Mouse (Mus musculus): ENCODE measurements around the gene Rint1. TPM values are rescaled to one million over a fixed set of nuclear protein-coding genes. Genes with fewer than 3 reads are reported as not detected.

Rint1 gene
- total and polyA plus RNA-seq, 3 experiments = 6.9 to 14.7 (median 12.9) TPM

- Histone ChIP-seq H3K4me3 (no peak overlapping the region), H3K9ac (ENCODE audit: low read depth, low read length) (no peak overlapping the region), H3K4me1 (ENCODE audit: control insufficient read depth, insufficient read depth, low read length) (no peaks in the 10 kb centered on the region), H3K27me3 (ENCODE audit: control insufficient read depth, insufficient read depth, low read length) (no peaks in the 10 kb centered on the region), H3K27ac (no peak overlapping the region), H3K79me2 (replicated peaks; ENCODE audit: control insufficient read depth, insufficient read depth, low read length) (no peaks in the 10 kb centered on the region), H3K36me3 (ENCODE audit: control insufficient read depth, insufficient read depth, low read length) (no peaks in the 10 kb centered on the region)
- intact Hi-C loops (cut with DNase I) = no loop called here
- no peak for DNase-seq
- TF ChIP-seq EP300 (IDR thresholded peaks at IDR 0.05; ENCODE audit: insufficient read depth, low read depth, low read length) (no peak), POLR2A (IDR thresholded peaks at IDR 0.05; ENCODE audit: insufficient read depth, low read depth, low read length) (no peak), CTCF (IDR thresholded peaks at IDR 0.05) (no peak)
- 79% methylated on average over 2 of the region's 2 CpGs for WGBS
Observed at GRCm38 (mm10) chr5:23792726-23793125, 5.2 kb downstream of the Rint1 start.

DNA sequence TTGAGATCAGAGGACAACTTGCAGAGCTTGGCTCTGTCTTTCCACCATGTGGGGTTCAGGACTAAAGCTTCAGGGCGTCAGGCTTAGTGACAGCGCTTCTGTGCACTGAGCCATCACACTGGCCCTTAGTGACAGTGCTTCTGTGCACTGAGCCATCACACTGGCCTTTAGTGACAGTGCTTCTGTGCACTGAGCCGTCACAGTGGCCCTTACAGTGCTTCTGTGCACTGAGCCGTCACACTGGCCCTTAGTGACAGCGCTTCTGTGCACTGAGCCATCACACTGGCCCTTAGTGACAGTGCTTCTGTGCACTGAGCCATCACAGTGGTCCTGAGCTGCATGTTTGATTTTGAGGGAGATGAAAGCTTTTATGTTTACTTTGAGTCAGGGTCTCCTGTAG lies 27.3 kb downstream of the Rint1 start:
- Histone ChIP-seq H3K27me3 (ENCODE audit: control insufficient read depth, insufficient read depth, low read length) (no peaks in the 10 kb centered on the region), H3K79me2 (replicated peaks; ENCODE audit: control insufficient read depth, insufficient read depth, low read length) (no peaks in the 10 kb centered on the region), H3K36me3 (ENCODE audit: control insufficient read depth, insufficient read depth, low read length) (no peaks in the 10 kb centered on the region), H3K9ac (ENCODE audit: low read depth, low read length) (no peak overlapping the region), H3K4me3 (no peak overlapping the region), H3K4me1 (ENCODE audit: control insufficient read depth, insufficient read depth, low read length) (no peaks in the 10 kb centered on the region), H3K27ac (no peak overlapping the region)
- intact Hi-C loops (cut with DNase I) = no loop called here
- DNase-seq = no peak
- no peak for TF ChIP-seq CTCF (IDR thresholded peaks at IDR 0.05)
- no peak for TF ChIP-seq EP300 (IDR thresholded peaks at IDR 0.05; ENCODE audit: insufficient read depth, low read depth, low read length)
- no peak for TF ChIP-seq POLR2A (IDR thresholded peaks at IDR 0.05; ENCODE audit: insufficient read depth, low read depth, low read length)
- 95% methylated on average over 5 of the region's 5 CpGs for WGBS

DNA sequence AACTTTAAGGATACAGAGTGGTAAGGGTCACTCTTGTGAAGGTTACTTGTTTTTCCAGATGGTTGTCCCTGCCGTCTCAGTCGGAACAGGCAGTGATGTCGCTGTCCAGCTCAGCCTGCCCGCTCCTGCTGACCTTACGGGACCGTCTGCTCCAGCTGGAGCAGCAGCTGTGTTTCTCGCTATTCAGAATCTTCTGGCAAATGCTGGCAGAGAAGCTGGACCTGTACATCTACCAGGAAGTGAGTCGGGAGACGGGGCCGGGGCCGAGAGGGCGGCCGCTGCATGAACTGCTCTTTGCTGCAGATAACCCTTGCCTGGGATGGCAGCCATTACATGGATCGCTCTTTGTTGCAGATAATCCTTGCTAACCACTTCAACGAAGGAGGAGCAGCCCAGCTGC lies 29.2 kb downstream of the Rint1 start:
- no peak overlapping the region for H3K4me3 ChIP-seq
- WGBS = 78% methylated on average over 15 of the region's 15 CpGs
- H3K27ac ChIP-seq = no peak overlapping the region
- H3K36me3 ChIP-seq (ENCODE audit: control insufficient read depth, insufficient read depth, low read length) = no peaks in the 10 kb centered on the region
- no peaks in the 10 kb centered on the region for H3K27me3 ChIP-seq (ENCODE audit: control insufficient read depth, insufficient read depth, low read length)
- no peak overlapping the region for H3K9ac ChIP-seq (ENCODE audit: low read depth, low read length)
- no peaks in the 10 kb centered on the region for H3K4me1 ChIP-seq (ENCODE audit: control insufficient read depth, insufficient read depth, low read length)
- no peaks in the 10 kb centered on the region for H3K79me2 ChIP-seq (replicated peaks; ENCODE audit: control insufficient read depth, insufficient read depth, low read length)
- TF ChIP-seq POLR2A (IDR thresholded peaks at IDR 0.05; ENCODE audit: insufficient read depth, low read depth, low read length) (no peak), EP300 (IDR thresholded peaks at IDR 0.05; ENCODE audit: insufficient read depth, low read depth, low read length) (no peak), CTCF (IDR thresholded peaks at IDR 0.05) (no peak)
- DNase-seq = no peak
- intact Hi-C loops (cut with DNase I) = no loop called here

DNA sequence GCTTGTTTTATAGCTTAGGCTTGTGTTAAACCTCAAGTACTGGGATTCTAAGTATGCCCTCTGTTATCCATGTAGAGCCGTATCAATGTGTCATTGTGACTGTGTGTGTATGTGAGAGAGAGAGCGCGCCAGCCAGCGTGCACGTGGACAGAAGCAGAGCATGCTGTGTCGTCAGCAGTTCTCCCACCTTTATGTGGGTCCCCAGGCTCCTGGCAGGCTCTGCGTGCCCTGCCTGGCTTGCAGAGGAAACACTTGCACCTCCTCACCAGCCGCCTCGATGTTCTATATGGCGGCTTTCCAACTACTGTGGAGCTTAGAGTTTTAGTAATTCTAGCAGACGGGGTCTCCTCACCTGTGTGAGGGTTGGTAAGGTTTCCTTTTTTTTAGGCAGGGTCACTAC lies 34.8 kb downstream of the Rint1 start:
- no peaks in the 10 kb centered on the region for H3K4me1 ChIP-seq (ENCODE audit: control insufficient read depth, insufficient read depth, low read length)
- H3K27me3 ChIP-seq (ENCODE audit: control insufficient read depth, insufficient read depth, low read length) = no peaks in the 10 kb centered on the region
- no peak for TF ChIP-seq POLR2A (IDR thresholded peaks at IDR 0.05; ENCODE audit: insufficient read depth, low read depth, low read length)
- no peak for TF ChIP-seq CTCF (IDR thresholded peaks at IDR 0.05)
- no peak for TF ChIP-seq EP300 (IDR thresholded peaks at IDR 0.05; ENCODE audit: insufficient read depth, low read depth, low read length)
- intact Hi-C loops (cut with DNase I) = no loop called here
- no peaks in the 10 kb centered on the region for H3K36me3 ChIP-seq (ENCODE audit: control insufficient read depth, insufficient read depth, low read length)
- no peak for DNase-seq
- H3K4me3 ChIP-seq = no peak overlapping the region
- no peak overlapping the region for H3K27ac ChIP-seq
- no peak overlapping the region for H3K9ac ChIP-seq (ENCODE audit: low read depth, low read length)
- WGBS = 58% methylated on average over 11 of the region's 11 CpGs
- H3K79me2 ChIP-seq (replicated peaks; ENCODE audit: control insufficient read depth, insufficient read depth, low read length) = no peaks in the 10 kb centered on the region

DNA sequence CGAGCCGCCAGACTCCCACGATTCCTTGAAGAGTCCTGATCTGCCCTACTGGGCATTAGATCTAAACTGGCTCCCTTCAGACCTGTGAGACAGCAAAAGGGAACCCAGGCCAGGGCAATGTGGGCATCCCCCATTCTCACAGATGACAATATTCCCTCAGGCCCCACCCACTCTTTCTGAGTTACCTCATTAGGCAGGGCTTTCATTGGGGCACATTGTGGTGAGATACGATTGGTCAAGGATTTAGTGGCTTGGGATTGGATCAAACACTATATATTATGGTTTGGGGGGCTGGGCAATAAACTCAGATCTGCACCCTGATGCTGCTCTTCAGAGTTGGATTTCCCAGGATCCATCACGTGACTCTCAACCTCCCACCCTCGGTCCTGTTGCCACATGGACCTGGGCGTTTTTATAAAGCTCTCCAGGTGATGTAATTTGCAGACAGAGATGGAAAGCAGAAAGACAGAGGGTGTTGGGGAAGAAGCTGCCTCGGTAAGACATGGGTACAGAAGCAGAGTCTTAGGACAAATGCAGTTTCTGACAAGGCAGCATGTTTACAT lies 36.7 kb downstream of the Rint1 start:
- Histone ChIP-seq H3K36me3 (ENCODE audit: control insufficient read depth, insufficient read depth, low read length) (no peaks in the 10 kb centered on the region), H3K9ac (ENCODE audit: low read depth, low read length) (no peak overlapping the region), H3K79me2 (replicated peaks; ENCODE audit: control insufficient read depth, insufficient read depth, low read length) (no peaks in the 10 kb centered on the region), H3K27ac (no peak overlapping the region), H3K27me3 (ENCODE audit: control insufficient read depth, insufficient read depth, low read length) (no peaks in the 10 kb centered on the region), H3K4me1 (ENCODE audit: control insufficient read depth, insufficient read depth, low read length) (no peaks in the 10 kb centered on the region), H3K4me3 (no peak overlapping the region)
- intact Hi-C loops (cut with DNase I) = no loop called here
- no peak for DNase-seq
- TF ChIP-seq CTCF (IDR thresholded peaks at IDR 0.05) = no peak
- TF ChIP-seq EP300 (IDR thresholded peaks at IDR 0.05; ENCODE audit: insufficient read depth, low read depth, low read length) = no peak
- TF ChIP-seq POLR2A (IDR thresholded peaks at IDR 0.05; ENCODE audit: insufficient read depth, low read depth, low read length) = no peak
- 73% methylated on average over 8 of the region's 8 CpGs for WGBS

DNA sequence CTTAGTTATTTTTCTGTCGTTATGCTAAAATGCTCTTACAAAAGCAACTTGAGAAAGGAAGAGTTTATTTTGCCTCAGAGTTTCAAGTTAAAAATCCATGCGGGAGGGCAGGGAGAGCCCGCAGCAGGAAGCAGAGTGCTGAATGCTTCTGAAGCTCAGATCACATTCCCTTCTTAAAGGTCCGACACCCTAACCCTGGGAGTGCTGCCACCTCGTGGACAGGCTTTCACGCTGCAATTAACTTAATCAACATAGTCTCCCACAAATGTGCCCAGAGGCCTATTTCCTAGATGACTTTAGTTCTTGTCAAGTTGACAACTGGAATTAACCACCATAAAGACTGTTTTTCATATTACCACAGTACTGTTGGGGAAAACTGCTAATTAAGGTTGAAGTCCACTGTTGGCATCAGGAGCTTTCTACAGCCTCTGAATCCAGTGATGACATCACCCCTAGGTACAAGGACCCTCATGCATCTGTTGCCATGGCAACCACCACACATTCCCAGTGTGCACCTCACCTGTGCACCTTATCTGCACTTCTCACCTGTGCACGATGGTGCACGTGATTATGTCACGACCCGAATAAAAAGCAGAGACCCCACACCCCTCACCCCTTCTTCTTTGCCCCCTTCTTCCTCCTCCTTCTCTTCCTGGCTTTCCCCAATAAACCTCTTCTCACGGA lies 39.0 kb downstream of the Rint1 start:
- WGBS = 34% methylated on average over 11 of the region's 11 CpGs
- Histone ChIP-seq H3K27me3 (ENCODE audit: control insufficient read depth, insufficient read depth, low read length) (peaks cover 4% of the 10 kb centered on the region), H3K4me1 (ENCODE audit: control insufficient read depth, insufficient read depth, low read length) (no peaks in the 10 kb centered on the region), H3K27ac (no peak overlapping the region), H3K9ac (ENCODE audit: low read depth, low read length) (no peak overlapping the region), H3K4me3 (no peak overlapping the region), H3K79me2 (replicated peaks; ENCODE audit: control insufficient read depth, insufficient read depth, low read length) (no peaks in the 10 kb centered on the region), H3K36me3 (ENCODE audit: control insufficient read depth, insufficient read depth, low read length) (no peaks in the 10 kb centered on the region)
- intact Hi-C loops (cut with DNase I) = no loop called here
- DNase-seq = peak; percentile 37 to 79
- TF ChIP-seq POLR2A (IDR thresholded peaks at IDR 0.05; ENCODE audit: insufficient read depth, low read depth, low read length) = no peak
- TF ChIP-seq CTCF (IDR thresholded peaks at IDR 0.05) = peak; percentile 93
- no peak for TF ChIP-seq EP300 (IDR thresholded peaks at IDR 0.05; ENCODE audit: insufficient read depth, low read depth, low read length)
